Mouse (Mus musculus): ENCODE measurements around the gene Kiss1r. TPM values are rescaled to one million over a fixed set of nuclear protein-coding genes. Genes with fewer than 3 reads are reported as not detected.

Kiss1r gene
- polyA plus RNA-seq, 1 experiment: 5.9 TPM

GRCm38 (mm10) chr10:79925785-79926490 is 9.2 kb downstream of the Kiss1r start:
- Histone ChIP-seq H3K27me3 (ENCODE audit: control insufficient read depth, insufficient read depth, low read length) (peaks cover 15% of the 10 kb centered on the region), H3K4me1 (ENCODE audit: control insufficient read depth, insufficient read depth, insufficient read length, low read length) (peaks cover 14% of the 10 kb centered on the region), H3K36me3 (ENCODE audit: control insufficient read depth, insufficient read depth, low read length) (no peaks in the 10 kb centered on the region), H3K4me3 (ENCODE audit: low read depth, low read length) (peak overlapping the region; percentile 83), H3K27ac (ENCODE audit: insufficient read depth, low read depth, low read length) (peak overlapping the region; percentile 74)
- no peak for TF ChIP-seq POLR2A (IDR thresholded peaks at IDR 0.05; ENCODE audit: low read depth, low read length)
- no peak for TF ChIP-seq CTCF (IDR thresholded peaks at IDR 0.05; ENCODE audit: extremely low read depth, insufficient read length, insufficient replicate concordance, low read depth, low read length)
- WGBS: 2% methylated on average over 15 of the region's 15 CpGs

- peak within 1 kb of the TSS; percentile 83 for H3K4me3 ChIP-seq (ENCODE audit: low read depth, low read length)
- under 1% methylated on average over 63 of the region's 63 CpGs for whole genome bisulfite sequencing
- no peaks in the 10 kb centered on the region for H3K36me3 ChIP-seq (ENCODE audit: control insufficient read depth, insufficient read depth, low read length)
- H3K27me3 ChIP-seq (ENCODE audit: control insufficient read depth, insufficient read depth, low read length): peaks cover 8% of the 10 kb centered on the region
- no peak for TF ChIP-seq CTCF (IDR thresholded peaks at IDR 0.05; ENCODE audit: extremely low read depth, insufficient read length, insufficient replicate concordance, low read depth, low read length)
- TF ChIP-seq POLR2A (IDR thresholded peaks at IDR 0.05; ENCODE audit: low read depth, low read length): peak; percentile 22; the same call in 1 of the 2 replicates
- H3K27ac ChIP-seq (ENCODE audit: insufficient read depth, low read depth, low read length): peak within 1 kb of the TSS; percentile 77
- H3K4me1 ChIP-seq (ENCODE audit: control insufficient read depth, insufficient read depth, insufficient read length, low read length): peaks cover 8% of the 10 kb centered on the region
Measured at GRCm38 (mm10) chr10:79926491-79927323, 9.9 kb downstream of the Kiss1r start, which contains the start of gene Arid3a. Gene Arid3a, plus strand, starts transcription at chr10:79927043.

GRCm38 (mm10) chr10:79927324-79928029 is 10.7 kb downstream of the Kiss1r start:
- TF ChIP-seq CTCF (IDR thresholded peaks at IDR 0.05; ENCODE audit: extremely low read depth, insufficient read length, insufficient replicate concordance, low read depth, low read length): no peak
- TF ChIP-seq POLR2A (IDR thresholded peaks at IDR 0.05; ENCODE audit: low read depth, low read length): no peak
- WGBS: under 1% methylated on average over 54 of the region's 54 CpGs
- Histone ChIP-seq H3K36me3 (ENCODE audit: control insufficient read depth, insufficient read depth, low read length) (0 out of 2 replicates have a peak, but pooled peaks cover 2% of the 10 kb centered on the region), H3K27ac (ENCODE audit: insufficient read depth, low read depth, low read length) (peak overlapping the region; percentile 60), H3K27me3 (ENCODE audit: control insufficient read depth, insufficient read depth, low read length) (peaks cover 6% of the 10 kb centered on the region), H3K4me1 (ENCODE audit: control insufficient read depth, insufficient read depth, insufficient read length, low read length) (peaks cover 10% of the 10 kb centered on the region), H3K4me3 (ENCODE audit: low read depth, low read length) (peak overlapping the region; percentile 83)

GRCm38 (mm10) chr10:79928030-79928694 is 11.4 kb downstream of the Kiss1r start:
- Histone ChIP-seq H3K27ac (ENCODE audit: insufficient read depth, low read depth, low read length) (peak overlapping the region; percentile 60), H3K4me1 (ENCODE audit: control insufficient read depth, insufficient read depth, insufficient read length, low read length) (peaks cover 15% of the 10 kb centered on the region)
- WGBS: 3% methylated on average over 29 of the region's 29 CpGs

GRCm38 (mm10) chr10:79928907-79929701 is 12.3 kb downstream of the Kiss1r start:
- 0 out of 2 replicates have a peak overlapping the region, but pooled peaks have one; percentile 83 for H3K4me3 ChIP-seq (ENCODE audit: low read depth, low read length)
- H3K36me3 ChIP-seq (ENCODE audit: control insufficient read depth, insufficient read depth, low read length): 0 out of 2 replicates have a peak, but pooled peaks cover 2% of the 10 kb centered on the region
- WGBS: 57% methylated on average over 9 of the region's 9 CpGs
- TF ChIP-seq POLR2A (IDR thresholded peaks at IDR 0.05; ENCODE audit: low read depth, low read length) (no peak), CTCF (IDR thresholded peaks at IDR 0.05; ENCODE audit: extremely low read depth, insufficient read length, insufficient replicate concordance, low read depth, low read length) (no peak)
- H3K27me3 ChIP-seq (ENCODE audit: control insufficient read depth, insufficient read depth, low read length): peaks cover 6% of the 10 kb centered on the region
- H3K27ac ChIP-seq (ENCODE audit: insufficient read depth, low read depth, low read length): no peak overlapping the region
- H3K4me1 ChIP-seq (ENCODE audit: control insufficient read depth, insufficient read depth, insufficient read length, low read length): peaks cover 23% of the 10 kb centered on the region

More at GRCm38 (mm10) chr10:79928030-79928694, 11.4 kb downstream of the Kiss1r start:
- Histone ChIP-seq H3K4me3 (ENCODE audit: low read depth, low read length) (peak overlapping the region; percentile 83), H3K36me3 (ENCODE audit: control insufficient read depth, insufficient read depth, low read length) (0 out of 2 replicates have a peak, but pooled peaks cover 2% of the 10 kb centered on the region), H3K27me3 (ENCODE audit: control insufficient read depth, insufficient read depth, low read length) (peaks cover 6% of the 10 kb centered on the region)
- TF ChIP-seq CTCF (IDR thresholded peaks at IDR 0.05; ENCODE audit: extremely low read depth, insufficient read length, insufficient replicate concordance, low read depth, low read length) (no peak), POLR2A (IDR thresholded peaks at IDR 0.05; ENCODE audit: low read depth, low read length) (no peak)
